Mouse (Mus musculus) T-helper 1 cell (primary cell): Measurements from ENCODE around the gene Lingo1.

Source experiments
- in situ Hi-C: fragments of 300-600 bp; cut with MboI, MseI; formaldehyde crosslinking; loops from one replicate; pipeline ENCODE4 v1.15.1; 2025; ENCODE audit warnings: high pct_unique_total_duplicates

The Lingo1 gene

DNA sequence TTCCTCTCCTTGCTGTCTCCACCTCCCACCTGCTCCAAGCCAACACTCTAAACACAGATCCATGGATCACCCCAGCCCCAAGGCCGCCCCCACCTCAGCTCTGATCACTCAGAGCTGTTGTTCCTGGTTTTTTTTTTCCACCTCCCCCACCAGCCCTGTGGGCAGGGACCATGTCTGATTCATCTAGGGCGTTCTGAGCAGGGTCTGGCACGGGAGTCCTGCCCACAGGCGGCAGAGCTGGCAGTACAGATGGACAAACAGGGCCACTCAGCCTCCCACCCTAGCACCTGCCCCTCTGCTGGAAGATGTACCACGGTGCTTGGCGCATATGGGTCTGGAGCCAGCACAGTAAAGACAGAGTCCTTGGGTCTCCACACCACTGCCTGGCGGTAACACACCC lies 114.3 kb downstream of the Lingo1 start:
- in situ Hi-C loops = no loop called here

- in situ Hi-C loops = no loop called here
These were observed 117.2 kb downstream of the Lingo1 start for GRCm38 (mm10) chr9:56678929-56679681.

GRCm38 (mm10) chr9:56675696-56676095 lies 120.6 kb downstream of the Lingo1 start:
- in situ Hi-C loops = no loop called here

DNA sequence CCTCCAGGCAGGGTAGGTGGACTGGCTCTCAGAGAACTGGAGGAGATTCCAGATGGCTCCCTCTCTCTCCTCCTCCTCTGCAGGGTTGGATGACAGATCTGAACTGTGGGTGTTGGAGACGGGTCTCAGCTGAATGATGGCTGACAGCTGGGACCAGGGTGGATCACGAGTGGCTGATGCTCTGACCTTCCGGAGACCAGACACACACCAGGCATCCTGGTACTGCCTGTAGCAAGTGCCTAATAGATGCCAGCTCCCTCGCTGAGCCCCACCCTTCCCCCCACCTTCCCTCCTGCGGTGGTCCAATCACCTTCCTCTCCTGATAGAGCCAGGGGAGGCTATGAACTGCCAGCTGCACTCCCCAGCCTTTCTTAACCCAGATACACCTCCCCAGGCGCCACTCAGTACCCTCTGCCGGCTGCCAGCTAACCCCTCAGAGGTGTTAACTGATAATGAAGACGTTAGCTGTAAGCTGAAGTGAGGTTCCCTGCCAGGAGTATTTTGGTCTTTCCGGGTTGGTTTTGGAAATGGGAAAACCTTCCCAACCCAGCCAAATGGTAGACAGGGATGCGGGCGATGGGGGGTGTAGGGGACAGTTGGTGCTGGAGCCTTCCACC lies 126.6 kb downstream of the Lingo1 start:
- in situ Hi-C loops = no loop called here

GRCm38 (mm10) chr9:56664136-56664535 lies 132.1 kb downstream of the Lingo1 start:
- in situ Hi-C loops = no loop called here

- in situ Hi-C loops = no loop called here
These were observed 133.3 kb downstream of the Lingo1 start for GRCm38 (mm10) chr9:56662946-56663345.

- in situ Hi-C loops = no loop called here
These were observed 133.9 kb downstream of the Lingo1 start for GRCm38 (mm10) chr9:56662405-56662804.

- in situ Hi-C loops = no loop called here
These were observed 134.9 kb downstream of the Lingo1 start for GRCm38 (mm10) chr9:56661217-56661840.

GRCm38 (mm10) chr9:56658580-56658979 lies 137.7 kb downstream of the Lingo1 start:
- in situ Hi-C loops = no loop called here

GRCm38 (mm10) chr9:56657996-56658398 lies 138.3 kb downstream of the Lingo1 start:
- in situ Hi-C loops = no loop called here

DNA sequence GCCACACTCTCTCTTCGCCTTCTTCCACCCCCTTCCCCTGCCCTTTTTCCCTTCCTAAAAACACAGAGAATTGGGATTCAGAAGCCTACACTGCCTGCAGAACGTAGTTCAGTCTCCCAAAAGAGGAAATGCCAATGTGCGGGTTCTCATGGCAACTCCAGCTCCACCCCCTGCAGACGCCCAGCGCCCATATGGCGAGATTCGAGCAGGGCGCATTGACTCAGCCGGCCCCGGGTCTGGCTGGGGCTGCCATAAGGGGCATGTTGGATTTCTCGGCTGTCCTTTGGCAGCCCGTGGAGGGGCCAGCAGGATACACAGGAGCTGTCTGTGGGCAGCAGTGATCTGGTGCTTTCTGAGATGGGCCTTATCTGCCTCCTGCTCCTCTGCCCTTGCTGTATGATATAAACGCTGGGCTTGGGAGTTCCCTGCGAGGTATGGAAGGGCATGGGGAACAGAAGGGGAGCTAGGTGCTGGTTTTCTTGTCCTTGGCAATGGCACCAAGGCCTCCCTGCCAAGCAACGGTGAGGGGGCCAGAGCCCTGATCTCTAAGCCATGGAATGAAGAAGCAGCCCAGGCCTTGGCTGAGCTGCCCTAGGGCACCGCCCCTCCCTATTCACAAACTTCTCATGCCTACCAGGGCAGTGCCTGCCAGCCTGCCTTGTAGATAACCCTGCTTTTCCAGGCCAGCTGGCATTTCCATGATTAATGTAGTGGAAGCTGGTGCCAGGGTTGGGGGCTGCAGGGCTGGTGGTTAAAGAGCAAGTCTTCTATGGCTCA lies 139.3 kb downstream of the Lingo1 start:
- in situ Hi-C loops = no loop called here

DNA sequence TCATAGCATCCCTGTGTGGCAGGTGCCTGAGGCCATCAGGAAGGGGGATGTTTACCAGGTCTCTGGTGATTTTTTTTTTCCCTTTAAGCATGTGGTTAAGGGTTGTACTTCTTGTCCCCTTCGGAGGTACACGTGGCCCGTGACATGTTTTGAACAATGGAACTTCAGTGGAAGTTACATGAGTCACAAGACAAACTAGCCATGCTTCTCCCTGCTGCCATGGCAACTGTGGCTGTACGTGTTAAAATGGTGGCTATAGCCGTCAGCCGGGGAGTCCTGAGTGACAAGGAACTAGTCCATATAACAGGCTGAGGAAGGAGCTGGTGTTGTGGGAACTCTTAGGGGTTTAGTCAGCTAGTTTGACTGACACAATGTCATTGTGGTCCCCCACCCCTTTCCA lies 141.1 kb downstream of the Lingo1 start:
- in situ Hi-C loops = no loop called here

DNA sequence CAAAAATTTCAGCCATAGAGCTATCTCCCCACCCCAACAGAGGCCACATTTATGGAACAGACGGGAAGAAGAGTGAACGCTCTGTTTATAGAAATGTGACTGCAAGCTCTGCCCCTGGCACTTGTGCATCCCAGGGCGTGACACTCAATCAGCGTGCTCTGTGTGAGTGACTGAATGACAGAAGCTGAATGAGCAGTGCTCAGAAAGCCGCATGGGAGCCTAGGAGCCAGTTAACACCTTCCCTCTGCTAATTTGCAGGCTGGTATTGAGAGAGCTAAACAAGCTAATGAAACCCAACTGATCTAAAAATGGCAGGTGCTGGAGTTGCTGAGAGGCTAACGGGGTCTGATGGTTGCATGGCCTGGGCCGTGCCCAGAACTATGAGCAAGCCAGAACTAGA lies 143.7 kb downstream of the Lingo1 start:
- in situ Hi-C loops = no loop called here

DNA sequence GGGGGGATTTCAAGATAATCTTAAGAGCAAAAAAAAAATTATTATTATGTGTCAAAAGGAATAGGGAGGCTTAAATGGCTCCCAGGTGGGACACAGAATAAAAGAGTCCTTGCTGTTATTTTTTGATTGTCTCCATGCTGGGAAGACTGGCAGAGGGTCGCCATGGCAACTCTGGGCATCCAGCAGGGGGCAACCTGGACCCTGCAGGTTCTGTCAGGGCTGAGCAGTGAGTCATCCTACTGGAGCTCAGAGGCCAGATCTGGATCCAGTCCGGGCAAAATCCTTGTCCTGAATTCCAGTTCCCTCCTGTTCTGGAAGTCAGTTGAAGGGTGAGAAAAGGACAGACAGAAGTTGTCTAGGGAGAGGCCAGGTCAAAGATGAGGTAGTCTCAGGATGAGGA lies 144.7 kb downstream of the Lingo1 start:
- in situ Hi-C loops = no loop called here

DNA sequence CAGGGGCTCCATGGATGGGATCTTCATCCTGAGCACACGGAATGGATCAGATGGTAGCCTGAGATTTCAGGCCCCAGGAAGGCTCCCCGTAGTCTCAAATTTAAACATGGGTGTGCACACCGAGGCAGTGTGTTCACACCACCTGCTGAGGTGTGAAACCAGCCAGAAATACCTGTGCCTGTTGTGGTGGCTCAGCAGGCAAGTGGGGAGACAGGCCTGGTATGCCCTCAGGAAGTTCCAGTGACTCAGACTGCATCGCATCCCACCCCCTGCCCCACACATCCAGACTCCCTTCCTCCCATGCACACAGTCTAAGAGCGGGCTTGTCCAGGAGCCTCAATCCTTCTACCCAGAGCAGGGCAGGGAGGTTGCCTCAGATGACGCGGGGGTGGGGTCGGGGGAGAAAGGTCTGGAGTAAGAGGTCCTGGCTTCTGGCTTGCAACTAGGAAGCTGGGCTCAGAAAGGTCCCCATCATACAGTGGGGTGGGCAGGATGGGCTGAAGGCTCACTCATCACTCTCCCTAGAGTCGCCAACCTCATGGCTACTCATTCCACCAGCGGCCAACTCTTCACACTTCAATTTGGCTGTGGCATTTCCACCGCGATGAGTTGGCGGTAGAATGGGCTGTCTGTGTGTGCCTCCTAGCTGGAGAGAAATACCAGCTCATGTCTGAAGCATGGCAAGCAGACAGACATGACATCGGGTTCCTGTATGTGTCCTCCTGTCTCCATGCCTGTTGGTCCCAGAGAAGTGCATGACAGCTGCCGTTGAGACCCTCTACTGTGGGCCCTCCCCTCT lies 149.8 kb downstream of the Lingo1 start:
- in situ Hi-C loops = no loop called here

GRCm38 (mm10) chr9:56643474-56643873 lies 152.8 kb downstream of the Lingo1 start:
- in situ Hi-C loops = no loop called here

- in situ Hi-C loops = no loop called here
These were observed 157.9 kb downstream of the Lingo1 start for GRCm38 (mm10) chr9:56638226-56638905.

DNA sequence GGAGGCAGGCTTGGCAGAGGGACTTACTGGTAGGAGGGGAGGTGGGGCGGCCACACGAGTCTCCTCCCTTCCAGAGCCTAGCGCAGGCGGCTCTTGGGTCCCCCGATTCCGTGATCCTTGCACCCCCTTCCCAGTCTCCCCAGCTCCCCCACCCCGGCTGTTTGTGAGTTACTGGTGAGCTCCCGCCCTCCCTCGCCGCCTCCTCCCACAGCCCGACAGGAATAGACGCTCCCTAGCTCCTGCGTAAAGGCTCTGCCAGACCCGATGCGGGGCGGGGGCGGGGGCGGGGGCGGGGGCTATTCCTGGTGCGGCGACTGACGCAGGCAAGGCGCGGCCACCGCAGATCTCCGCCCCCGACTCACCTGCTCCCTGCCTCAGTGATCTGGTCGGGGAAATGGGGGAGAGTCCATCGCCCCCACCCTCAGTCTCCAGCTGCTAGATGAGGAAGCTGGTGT lies 158.8 kb downstream of the Lingo1 start:
- in situ Hi-C loops = no loop called here

- in situ Hi-C loops = no loop called here
These were observed 159.4 kb downstream of the Lingo1 start for GRCm38 (mm10) chr9:56636766-56637402.

DNA sequence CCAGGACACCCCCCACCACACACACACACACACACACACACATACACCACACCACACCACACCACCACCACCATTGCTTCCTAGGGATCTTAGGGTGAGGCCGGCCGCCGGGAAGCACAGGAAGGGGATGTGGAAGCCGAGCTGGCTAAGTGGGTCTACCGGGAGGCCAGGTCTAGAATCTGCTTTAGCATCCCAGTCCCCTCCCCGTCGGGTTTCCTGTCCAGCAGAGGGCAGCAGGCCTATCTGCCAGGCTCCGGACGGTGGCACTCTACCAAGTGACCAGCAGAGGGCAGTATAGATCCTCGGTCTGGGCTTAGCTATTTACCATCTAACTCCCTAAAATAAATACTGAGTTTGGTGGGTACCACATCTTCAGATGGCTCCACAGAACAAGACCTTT lies 160.1 kb downstream of the Lingo1 start:
- in situ Hi-C loops = no loop called here
